Mouse (Mus musculus): ENCODE results near the gene Tnfrsf26. TPM values are rescaled to one million over a fixed set of nuclear protein-coding genes. Genes with fewer than 3 reads are reported as not detected.
A peak's percentile ranks its signal among the peaks of the same experiment; 100 is the strongest.

Tnfrsf26 gene
- total RNA-seq, 2 experiments from 2014 or later, result 1.0 to 1.4 TPM

GRCm38 (mm10) chr7:143599428-143600230 is 28.9 kb downstream of the Tnfrsf26 start, which contains the start of gene Cars:
Gene Cars, minus strand, starts transcription at chr7:143600090.
- peak; percentile 94 for DNase-seq

- DNase-seq, result no peak
Observed at GRCm38 (mm10) chr7:143594865-143595264, 33.7 kb downstream of the Tnfrsf26 start.

GRCm38 (mm10) chr7:143592255-143592654 is 36.3 kb downstream of the Tnfrsf26 start:
- DNase-seq, result no peak

- DNase-seq, result peak; percentile 19
Observed at GRCm38 (mm10) chr7:143588006-143588405, 40.5 kb downstream of the Tnfrsf26 start.

GRCm38 (mm10) chr7:143587586-143587985 is 40.9 kb downstream of the Tnfrsf26 start:
- no peak for DNase-seq

- DNase-seq, result peak; percentile 78
Observed at GRCm38 (mm10) chr7:143583956-143584355, 44.6 kb downstream of the Tnfrsf26 start.

- no peak for DNase-seq
Observed at GRCm38 (mm10) chr7:143583025-143583424, 45.5 kb downstream of the Tnfrsf26 start.

GRCm38 (mm10) chr7:143575751-143576150 is 52.8 kb downstream of the Tnfrsf26 start:
- no peak for DNase-seq

GRCm38 (mm10) chr7:143565648-143566039 is 62.9 kb downstream of the Tnfrsf26 start:
- DNase-seq, result no peak

- DNase-seq, result no peak
Observed at GRCm38 (mm10) chr7:143565015-143565647, 63.4 kb downstream of the Tnfrsf26 start.

- DNase-seq, result no peak
Observed at GRCm38 (mm10) chr7:143563787-143564186, 64.7 kb downstream of the Tnfrsf26 start.

Small RNA genes lying within 50 kb of the gene (microRNA-seq; reads per million reads assigned to microRNA genes)
- 0.20 to 2.1 reads per million in 2 experiments for gene Mir7064

Other genes with a start within 250 kb of the Tnfrsf26 start
- 10 to 100 TPM; 56.1 to 60.4 TPM for gene Cdkn1c, start 167.7 kb downstream of the Tnfrsf26 start, total RNA-seq (2021)
- under 1 TPM; 0.45 to 0.55 TPM for gene Slc22a18, start 155.0 kb downstream of the Tnfrsf26 start, total RNA-seq (2021)
- gene Phlda2, start 125.6 kb downstream of the Tnfrsf26 start, total RNA-seq (2021), result not detected
- 100 to 1,000 TPM; 203 to 204 TPM for gene Nap1l4, start 79.6 kb downstream of the Tnfrsf26 start, total RNA-seq (2021)
- 10 to 100 TPM; 24.5 to 27.1 TPM for gene Cars, start 28.6 kb downstream of the Tnfrsf26 start, total RNA-seq (2021)
- 1 to 10 TPM; 3.6 to 5.0 TPM for gene Tnfrsf22, start 20.9 kb upstream of the Tnfrsf26 start, total RNA-seq (2021)
- 1 to 10 TPM; 3.4 to 3.6 TPM for gene Tnfrsf23, start 57.1 kb upstream of the Tnfrsf26 start, total RNA-seq (2021)
- gene Osbpl5, start 128.3 kb upstream of the Tnfrsf26 start, total RNA-seq (2021), result 10 to 100 TPM; 45.1 to 46.4 TPM
- gene Mrgprg, start 138.3 kb upstream of the Tnfrsf26 start, total RNA-seq (2021), result not detected
- gene Mrgpre, start 155.8 kb upstream of the Tnfrsf26 start, total RNA-seq (2021), result 1 to 10 TPM; 2.3 to 2.4 TPM
- gene Nadsyn1, start 194.1 kb upstream of the Tnfrsf26 start, total RNA-seq (2021), result 1 to 10 TPM; 8.8 to 9.8 TPM
- gene Dhcr7, start 194.4 kb upstream of the Tnfrsf26 start, total RNA-seq (2021), result 10 to 100 TPM; 15.7 to 17.5 TPM
- not detected for gene Gm498, start 238.1 kb upstream of the Tnfrsf26 start, total RNA-seq (2021)